Mouse (Mus musculus): ENCODE data around the gene Ano6.
A peak's percentile ranks its signal among the peaks of the same experiment; 100 is the strongest.

Gene Ano6

DNA sequence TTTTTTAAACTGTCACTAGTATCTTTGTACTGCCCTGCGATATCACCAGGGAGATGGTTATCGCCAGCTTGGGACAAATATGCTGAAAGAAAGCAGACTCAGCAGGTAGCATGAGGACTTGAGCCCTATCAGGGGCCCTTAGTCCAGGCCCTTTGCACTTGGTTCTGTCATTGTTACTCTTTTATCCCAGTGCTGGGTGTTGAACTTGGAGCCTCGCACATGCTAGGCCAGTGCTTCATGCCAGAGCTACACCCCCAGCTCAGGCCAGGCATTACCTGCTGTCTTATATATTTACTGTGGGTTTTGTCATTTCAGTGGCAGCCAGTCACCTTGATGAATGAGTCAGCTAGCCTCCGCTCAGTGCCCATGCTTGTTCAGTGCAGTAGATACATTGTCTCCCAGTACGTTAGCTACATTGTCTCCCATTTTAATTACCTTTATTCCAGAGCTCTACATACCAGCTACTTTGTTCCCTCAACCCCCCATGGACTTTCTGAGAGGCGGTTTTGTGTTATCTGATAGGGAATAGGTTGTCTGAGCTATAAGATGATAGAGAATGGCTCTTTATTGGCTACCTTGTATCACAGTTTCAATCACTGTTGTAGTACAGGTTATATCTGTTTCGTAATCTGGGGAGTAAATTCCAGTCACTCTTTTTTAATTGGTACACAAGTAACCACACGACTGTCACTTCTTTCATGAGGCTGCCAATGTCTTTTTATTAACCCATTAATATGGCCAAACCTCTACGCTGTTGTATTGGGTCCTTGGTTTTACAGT is 68.4 kb downstream of the Ano6 start:
- no peak for DNase-seq

DNA sequence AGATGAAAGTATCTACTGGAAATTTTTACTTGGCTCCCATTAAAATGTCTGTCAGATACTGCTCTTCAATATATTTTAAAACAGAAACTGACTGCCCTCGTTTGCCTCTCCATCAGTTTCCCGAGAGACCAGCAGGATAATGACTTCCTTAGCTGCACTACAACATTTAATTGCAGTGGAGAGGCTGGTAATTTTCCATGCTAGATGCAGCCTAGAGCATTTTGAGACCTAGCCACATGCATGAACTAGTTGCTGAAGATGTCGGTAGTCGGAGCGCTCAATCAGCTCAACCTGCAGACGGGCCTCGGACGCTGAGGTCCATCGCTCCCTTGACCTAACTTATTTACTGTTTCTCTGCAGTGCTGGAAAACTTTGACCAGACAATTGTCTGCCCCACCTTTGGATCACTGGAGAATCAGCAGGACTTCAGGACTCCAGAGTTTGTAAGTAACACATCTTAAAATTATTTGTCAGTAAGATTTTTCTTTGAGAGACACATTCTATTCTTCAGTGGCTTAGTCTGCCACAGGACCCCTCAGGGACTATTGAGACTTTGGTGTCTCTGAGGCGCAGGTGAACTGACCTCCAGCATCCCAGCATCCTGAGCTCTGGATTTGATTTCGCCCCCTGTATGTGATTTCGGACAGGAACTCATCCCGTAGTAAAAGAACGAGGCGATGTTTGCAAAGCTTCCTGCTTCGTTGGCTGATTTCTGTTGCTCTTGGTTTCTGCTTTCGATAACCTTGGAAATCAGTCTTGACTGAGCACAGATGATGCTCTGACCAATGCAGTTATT is 73.4 kb downstream of the Ano6 start:
- DNase-seq, result no peak

DNA sequence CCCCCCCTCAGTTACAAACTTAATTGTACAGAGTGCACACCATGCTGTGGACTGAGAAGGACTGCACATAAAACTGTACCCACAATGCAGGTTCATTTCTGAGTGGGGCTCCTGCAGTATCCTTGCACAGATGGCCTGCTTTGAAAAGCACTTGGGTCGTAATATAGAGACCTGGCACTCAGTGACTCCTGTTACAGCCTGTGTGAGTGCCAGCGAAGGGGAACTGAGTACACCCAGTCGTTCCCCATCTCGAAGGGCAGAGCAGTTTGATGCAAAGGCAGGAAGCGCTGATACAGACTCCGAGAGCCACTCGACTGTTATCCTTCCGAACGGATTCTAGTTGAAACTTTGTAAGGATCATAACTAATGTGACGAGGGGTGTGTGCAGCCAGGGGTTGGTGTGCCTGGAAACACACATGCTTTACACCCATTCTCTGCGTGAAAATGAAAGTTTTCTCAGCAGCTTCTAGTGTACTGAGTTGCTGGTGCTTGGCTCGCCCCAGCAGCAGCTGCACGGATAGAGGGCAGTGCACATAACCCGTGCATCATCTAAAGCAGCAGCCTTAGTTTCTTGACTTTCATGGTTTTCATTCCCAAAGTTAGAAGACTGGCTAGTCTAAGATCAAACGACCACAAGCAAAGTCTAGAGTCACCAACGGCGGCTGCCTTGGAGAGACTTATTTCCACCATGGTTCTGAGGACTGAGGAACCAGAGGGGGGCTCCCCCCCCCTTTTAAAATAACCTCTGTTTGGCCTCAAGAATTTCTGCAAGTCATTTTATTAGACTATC is 74.9 kb downstream of the Ano6 start:
- DNase-seq, result no peak

DNA sequence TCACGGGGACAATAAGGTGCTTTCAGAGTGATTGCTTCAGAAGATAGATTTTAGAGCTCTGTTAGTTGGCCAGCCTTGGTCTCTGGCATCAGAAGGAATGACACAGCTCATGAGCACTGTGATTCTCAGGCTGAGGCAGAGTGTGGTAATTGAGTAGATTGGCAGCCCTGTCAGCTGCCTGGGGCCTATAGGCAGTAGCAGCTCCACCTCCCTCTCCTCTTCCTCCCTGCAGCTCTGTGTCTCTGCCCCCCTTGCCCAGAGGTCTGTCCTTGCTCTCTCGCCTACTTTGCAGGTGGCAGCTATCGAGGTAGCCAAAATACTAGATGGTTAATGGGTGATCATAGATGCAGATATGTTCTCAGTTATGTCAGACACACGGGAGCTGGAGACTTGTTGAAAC is 77.5 kb downstream of the Ano6 start:
- no peak for DNase-seq

DNA sequence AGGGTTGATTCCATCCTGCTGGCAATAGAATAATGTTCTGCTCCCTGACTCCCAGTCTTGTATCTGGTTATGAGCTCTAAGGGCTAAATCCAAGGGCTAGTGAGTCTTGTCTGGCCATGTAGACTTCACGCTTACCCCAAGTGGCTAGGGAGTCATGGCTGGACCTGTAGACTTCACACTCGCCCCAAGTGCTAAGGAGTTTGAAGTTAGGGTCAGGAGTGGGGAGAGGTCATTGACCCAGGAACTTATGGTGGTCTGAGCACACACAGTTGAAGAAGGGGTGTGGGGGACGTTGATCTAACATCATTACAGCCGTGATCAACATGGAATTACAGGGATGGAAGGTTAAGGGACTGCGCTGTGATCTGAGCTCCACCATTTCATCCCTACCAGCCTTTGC is 79.0 kb downstream of the Ano6 start:
- DNase-seq, result no peak

DNA sequence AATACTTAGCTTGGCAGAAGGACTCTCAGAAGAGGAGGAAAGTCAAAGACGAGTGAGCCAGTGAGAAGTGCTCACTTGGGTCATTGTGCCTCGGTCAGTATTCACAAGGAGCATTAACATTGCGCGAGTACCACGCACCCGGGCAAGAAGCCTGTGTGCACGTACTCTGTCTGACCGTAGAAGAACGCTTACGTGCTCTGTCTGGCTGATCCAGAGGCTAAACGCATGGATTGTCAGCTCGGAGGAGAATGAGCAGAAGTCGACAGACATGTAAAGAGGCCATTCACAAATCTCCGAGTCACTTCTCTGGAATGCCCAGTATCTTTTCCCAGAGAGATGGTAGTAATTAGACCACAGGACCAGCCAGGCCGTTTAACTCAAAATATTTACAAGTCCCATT is 81.0 kb downstream of the Ano6 start:
- no peak for DNase-seq

DNA sequence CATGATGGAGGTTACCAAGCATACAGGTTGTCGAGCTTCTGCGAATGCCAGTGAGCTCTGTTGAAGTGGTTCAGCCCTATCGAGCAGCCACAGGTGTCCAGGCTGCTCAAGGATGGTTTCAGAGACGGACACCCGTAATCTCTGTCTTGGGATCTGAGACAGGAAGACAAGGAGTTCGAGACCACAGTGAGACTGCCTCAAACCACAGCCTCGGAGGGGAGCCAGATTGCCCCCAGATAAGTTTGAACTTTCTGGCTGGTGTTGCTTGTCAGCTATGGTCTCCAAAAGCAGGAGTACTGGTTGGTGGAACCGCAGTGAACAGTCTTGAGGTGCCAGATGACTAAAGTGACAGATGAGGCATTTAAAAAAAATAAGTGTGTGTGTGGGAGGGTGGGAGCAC is 81.8 kb downstream of the Ano6 start:
- no peak for DNase-seq

DNA sequence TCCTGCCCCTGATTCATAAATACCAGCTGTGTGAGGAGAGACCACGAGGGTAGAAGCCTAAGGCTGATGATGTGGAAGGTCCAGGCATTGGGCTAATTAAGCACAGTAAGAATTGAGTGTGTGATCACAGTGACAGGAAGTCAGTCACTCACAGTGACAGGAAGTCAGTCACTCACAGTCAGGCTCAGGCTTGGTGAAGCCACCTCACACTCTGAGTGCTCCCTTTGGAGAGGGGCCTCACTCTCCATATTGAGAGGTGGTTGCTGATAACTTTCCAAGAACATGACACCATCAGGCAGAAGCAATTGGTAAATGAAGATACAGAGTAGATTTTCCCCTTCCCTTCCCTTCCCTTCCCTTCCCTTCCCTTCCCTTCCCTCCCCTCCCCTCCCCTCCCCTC is 82.6 kb downstream of the Ano6 start:
- DNase-seq, result no peak

DNA sequence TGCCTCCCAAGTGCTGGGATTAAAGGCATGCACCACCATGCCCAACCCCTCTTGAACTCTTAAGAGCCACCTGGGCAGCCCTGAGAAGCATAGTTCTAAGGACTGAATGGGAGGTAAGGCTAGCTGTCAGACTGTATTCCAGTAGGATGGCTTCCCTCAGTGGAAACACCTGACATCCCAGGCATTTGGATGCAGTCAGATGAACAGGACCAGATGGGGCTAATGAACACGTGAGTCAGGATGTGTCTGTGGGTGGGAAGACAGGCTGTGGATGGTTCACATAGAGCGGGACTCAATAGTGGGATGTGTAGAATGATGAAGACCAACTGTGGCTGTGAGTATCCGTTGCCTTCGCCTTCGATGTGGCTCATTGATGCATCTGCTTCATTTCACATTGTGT is 83.6 kb downstream of the Ano6 start:
- no peak for DNase-seq

DNA sequence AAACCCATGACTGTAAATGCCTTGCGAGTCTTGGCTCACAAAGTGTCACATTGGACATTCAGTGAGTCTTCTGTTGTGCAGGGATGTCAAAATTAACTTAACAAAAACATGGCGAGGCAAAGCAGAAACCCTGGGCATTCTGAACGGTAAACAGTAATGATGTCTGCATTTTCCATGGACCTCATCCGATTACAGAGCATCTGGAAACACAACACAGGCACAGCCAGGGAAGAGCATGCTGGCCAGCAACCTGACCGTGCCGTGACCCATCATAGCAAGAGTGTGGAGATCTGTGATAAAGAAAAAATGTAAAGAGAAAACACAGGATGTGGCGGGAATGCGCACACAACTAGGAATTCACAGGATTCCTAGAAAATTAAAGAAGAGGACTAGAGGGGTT is 84.1 kb downstream of the Ano6 start:
- DNase-seq, result no peak

DNA sequence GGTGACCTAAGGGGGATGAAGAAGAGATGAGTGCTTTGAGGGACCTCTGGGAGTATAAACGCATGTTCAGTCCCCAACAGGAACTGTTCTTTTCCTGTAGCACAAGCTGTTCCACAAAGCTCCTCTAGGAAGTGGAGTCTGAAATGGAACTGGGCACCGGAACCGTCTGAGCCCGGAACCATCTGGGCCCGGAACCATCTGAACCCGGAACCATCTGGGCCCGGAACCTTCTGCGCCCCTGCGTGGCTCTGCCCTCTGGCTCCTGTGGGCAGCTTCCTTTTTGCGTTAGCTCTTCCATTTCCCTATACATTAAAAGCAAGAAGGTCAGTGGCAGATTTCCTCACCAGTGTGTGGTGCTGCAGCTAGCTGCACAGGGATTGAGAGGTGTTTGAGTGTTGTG is 85.3 kb downstream of the Ano6 start:
- no peak for DNase-seq

DNA sequence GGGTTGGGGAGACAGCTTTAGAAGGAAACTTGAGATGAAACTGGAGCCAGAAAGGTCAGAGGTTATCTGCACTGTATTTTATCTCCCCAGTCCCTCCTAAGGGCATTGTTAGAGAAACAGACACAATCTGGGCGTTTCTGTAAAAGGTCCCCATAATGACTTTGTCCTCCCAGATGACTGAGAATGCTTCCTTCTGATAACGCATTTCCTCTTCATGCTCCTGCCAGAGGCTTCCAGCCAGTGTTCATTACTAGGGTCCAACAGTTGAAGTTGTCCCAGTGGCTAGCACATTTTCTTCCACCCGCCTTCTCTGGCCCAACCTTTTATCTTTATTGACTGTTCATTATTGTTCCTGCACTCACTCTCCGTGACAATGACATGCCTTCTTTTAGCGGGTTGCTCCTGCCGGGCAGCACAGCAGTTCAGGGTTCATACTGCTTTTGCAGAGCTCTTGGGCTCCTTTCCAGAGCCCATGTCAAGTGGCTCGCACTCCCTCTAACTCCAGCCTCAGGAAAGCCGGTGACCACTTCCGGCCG is 90.0 kb downstream of the Ano6 start:
- DNase-seq, result peak; percentile 23

DNA sequence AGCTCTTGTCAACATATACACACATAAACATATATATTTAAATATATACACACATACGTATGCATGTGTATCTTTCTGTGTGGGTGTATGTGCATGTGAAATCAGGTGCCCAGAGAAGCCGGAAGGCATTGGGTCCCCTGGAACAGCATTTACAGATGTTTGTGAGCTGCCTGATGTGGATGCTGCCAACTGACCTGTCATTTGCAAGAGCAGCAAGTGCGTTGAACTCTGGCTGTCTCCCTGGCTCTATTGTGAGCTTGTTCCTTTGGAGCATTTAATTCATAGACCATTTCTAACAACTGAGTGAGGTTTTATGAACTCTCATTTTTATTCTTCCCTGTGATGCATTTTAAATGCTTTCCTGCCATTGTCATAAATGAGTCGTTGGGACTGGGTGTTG is 91.8 kb downstream of the Ano6 start:
- no peak for DNase-seq

DNA sequence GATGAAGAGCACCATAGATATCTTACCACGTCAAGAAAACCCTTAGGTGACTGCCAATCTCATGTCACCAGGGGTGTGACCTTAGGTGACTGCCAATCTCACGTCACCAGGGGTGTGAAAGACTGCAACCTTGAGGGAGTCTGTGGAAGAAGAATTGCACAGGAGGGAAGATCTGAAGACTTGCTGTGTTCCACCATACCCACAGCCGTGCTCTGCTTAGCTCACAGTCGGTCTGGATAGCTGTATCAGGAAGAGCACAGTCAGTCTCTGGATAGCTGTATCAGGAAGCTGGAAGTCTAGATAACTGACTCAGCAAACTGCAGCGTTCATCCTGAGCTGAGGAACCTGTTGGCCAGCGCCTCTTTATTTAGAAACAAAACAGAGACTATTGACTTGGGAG is 92.9 kb downstream of the Ano6 start:
- no peak for DNase-seq

DNA sequence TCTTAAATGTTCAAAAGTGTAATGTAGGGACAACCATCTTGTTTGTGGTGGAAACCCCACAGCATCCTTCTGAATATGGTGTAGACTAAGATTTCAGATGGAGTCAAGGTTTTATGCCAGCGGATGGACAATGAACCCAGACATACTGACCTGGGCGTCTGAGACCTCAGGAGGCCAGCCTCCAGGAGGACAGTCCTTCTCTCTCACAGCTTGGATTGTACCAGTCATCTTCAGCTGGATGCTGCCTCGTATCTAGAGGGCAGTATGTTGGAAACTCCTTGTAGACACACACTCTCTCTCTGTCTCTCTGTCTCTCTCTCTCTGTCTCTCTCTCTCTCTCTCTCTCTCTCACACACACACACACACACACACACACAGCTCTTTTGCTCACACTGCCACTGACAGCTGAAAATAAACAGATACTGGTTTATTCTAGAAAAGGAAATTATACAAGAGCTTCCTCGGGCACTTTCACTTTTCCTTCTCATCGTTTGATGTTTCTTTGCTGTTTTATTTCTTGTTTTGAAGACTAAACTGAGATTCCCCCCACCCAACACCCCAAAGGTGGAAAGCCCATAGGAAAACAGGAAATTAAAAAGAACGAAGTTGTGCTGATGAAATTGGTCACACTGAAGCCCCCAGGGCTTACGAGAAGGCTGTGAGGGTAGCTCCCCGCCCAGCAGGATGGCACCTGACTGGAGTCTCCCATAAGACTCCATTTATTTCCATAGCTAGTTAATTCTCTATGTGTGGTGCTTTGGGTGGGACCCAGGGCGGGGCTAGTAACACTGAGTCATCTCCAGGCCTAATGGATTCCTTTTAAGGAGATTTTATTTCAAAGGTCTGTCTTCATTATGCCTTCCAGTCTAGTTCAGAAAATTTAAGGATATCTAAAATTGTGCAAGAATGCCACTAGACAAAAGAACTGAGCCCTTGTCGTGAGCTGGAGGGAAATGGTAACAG is 94.3 kb downstream of the Ano6 start:
- no peak for DNase-seq

DNA sequence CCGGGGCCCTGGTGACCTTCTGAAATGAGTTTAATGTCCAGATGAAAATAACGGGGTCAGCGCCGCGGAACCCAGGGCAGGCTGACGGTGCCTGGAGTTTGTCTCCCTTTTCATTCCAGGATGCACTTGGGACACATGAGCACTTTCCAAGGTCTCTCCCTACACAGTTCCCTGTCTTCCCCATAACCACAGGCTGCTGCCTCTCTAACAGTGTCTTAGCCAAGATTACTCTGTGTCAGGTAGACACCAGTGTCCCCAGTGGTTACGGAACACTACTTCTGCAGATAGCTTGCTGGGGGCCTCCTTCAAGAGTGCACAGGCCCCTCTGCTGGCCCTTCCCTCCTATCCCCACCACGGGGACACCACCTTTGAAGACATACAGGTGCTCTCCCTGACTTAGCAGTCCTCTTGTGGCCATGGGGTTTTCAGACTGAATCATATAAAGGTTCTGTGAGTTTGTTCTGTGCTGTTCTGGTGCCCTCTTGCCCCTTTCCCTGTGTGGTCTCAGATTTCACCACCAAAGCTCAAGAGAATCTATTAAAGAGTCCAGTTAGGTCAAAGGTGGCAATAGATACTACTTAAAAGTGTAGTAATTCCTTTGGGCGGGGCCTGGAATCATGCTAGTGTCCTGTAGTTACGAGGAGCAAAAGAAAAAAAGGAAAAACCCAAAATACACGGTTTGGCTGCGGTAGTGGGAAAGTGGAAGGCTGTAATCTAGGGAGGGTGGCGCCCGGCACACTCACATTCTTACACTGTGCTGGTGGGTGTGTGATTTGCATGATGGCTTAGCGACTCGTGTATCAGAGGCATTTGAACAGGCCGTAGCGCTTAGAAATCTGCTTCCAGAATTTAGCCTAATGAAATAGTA is 95.5 kb downstream of the Ano6 start:
- DNase-seq, result peak; percentile 22

DNA sequence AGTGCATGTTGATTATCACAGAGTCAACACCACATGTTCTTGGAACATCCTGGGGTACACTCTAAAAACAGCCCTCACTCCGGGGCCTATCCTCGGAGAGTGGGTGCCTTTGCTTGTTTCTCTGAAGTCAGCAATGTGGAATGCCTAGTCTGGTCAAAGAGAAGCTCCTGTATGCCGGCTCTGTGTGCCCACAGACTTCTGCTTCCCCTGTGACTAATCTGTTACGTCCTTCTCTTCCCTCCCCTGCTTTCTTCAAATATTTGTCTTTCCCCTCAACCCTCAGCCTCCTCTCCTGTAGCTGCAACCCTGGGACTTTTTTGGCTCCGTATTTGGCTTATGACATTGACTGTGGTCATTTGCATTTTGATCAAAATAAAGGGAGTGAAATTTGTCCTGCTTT is 96.7 kb downstream of the Ano6 start:
- no peak for DNase-seq

DNA sequence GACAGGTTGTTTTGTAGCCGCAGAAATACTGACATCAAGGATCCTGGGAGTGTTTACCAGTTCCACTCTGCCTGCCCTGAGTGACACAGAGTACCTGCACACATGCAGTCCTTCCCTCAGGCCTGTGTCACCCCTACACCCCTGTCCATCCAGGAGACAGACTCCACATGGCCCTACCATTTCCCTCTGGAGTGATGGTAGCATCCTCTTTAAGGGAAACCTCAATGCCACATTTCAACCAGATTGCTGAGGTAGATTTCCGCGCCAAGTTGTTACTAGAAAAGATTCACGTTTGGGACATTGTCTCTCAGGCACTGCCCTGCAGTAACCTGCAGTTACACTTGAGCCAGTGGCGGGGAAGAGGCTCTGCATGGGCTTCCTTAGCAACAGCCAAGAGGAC is 97.9 kb downstream of the Ano6 start:
- no peak for DNase-seq

DNA sequence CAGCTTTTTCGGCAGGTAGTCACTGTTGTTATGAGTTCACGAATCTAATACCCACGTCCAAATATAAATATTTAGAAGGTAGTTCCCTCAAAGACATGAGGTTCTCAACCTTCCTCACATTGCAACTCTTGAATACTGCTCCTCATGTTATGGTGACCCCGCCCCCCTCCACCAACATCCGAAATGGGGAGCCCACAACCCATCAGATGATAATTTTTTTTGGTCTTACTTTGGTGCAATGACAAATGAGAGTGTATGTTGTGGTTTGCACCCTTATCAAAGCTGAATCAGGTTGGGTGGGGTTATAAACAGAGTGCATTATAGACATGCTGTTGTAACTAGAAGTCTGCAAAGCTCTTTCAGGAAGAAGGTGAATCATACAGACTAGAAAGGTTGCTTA is 99.7 kb downstream of the Ano6 start:
- no peak for DNase-seq

DNA sequence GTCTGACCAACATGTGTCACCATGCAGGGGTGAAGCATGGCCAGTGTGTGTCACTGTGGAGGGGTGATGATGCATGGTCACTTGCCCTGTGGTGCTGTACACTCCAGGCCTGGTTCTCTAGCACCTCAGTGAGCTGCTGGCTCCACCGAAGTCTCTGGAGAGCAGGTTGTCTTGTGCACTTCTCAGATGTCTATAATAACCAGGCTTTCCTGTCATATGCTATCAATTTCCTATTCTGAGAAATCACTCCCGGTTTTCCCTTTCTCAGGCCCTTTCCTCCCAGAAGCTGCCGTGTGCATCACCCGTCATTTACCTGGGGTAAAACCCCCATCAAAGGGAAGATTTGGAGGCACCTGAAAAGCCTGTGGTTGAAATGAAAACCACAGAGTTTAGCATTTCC is 101.5 kb downstream of the Ano6 start:
- no peak for DNase-seq

DNA sequence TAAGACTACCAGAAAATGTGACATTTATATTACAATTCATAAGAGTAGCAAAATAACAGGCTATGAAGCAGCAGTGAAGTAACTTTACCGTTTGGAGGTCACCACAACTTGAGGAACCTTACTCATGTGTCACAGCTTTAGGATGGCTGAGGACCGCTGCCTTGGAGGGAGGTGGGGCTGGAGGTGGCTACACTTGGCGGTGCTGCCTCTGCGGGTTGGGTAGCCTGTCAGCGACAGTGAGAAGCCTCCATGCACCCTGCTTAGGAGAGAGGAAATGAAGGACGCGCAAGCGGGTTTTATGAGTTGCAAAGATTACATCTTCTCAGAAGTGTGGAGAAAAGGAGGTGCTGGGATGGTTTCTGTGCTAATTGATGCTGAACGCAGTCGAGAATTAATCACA is 102.3 kb downstream of the Ano6 start:
- no peak for DNase-seq
